Mouse (Mus musculus): Measurements from ENCODE around the gene Tmcc2. TPM values are rescaled to one million over a fixed set of nuclear protein-coding genes. Genes with fewer than 3 reads are reported as not detected.

The Tmcc2 gene
- polyA plus RNA-seq, 1 experiment from 2014 or later: 7.6 TPM

DNA sequence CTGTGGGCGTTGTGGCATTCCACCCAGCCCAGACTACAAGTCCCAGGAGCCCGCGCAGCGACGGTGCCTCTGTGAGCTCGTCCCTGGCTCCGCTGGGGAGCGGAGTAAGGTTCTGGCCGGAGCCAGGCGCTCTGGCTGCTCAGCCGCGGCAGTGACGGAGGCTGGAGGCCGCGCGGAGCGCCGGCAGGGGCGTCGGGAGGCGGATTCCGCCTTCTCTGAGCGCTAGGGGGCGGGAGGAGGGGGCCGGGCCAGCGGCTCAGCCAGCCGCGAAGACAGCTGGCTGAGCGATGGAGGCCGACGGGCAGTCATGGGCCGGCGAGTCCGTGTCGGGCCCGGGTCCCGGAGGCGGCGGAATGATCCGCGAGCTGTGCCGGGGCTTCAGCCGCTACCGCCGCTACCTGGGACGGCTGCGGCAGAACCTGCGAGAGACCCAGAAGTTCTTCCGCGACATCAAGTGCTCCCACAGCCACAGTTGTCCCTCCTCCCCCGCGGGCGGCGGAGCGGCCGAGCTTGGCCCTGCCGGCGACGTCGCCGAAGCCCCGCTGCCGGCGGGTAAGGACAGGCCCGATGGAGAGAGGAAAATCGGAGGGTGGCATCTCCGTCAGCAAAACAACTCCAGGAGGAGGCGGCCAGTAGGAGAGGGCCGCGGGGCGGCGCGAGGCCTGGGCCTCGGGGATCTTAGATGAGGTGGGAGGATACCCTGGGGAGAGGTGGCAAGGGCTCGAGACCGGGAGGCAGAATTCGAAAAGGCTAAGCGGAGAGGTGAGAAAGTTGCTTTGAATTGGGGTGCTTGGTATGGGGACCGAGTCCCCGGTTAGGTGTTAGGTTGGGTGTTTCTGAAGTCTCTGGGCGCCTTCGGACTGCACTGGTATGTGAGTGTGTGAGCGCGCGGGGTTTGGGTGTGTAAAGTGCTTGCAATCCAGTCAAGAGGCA lies 26.5 kb upstream of the Tmcc2 start, which contains the start of gene Dstyk:
Dstyk (plus strand) TSS at position 237 of the 933 bp plus-strand sequence.
- Histone ChIP-seq H3K36me3 (peaks cover 1% of the 10 kb centered on the region; the same call in 1 of the 2 replicates), H3K9me3 (replicated peaks) (no peaks in the 10 kb centered on the region), H3K27me3 (ENCODE audit: low read depth, poor library complexity, severe bottlenecking) (no peaks in the 10 kb centered on the region), H3K4me1 (peaks cover 21% of the 10 kb centered on the region), H3K27ac (peak within 1 kb of the TSS; percentile 92), H3K4me3 (peak within 1 kb of the TSS; percentile 71)
- under 1% methylated on average over 85 of the region's 85 CpGs for WGBS
- DNase-seq (ENCODE audit: low spot score): peak; percentile 92

DNA sequence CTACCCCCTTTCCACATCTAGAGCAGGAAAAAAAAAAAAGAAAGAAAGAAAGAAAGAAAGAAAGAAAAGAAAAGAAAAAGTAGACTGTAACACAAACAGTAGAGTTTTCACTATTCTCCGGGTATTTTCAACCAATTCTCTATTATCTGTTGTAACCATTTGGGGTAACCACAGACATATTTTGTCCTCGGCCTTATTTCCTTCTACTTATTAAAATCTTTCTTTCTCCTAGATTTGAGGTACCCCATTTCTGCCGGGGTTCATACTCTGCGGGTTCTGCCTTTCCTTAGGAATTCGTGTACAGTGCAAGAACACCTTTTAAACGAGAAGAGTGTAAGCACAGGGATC lies 25.8 kb upstream of the Tmcc2 start:
- Histone ChIP-seq H3K4me1 (peaks cover 21% of the 10 kb centered on the region), H3K9me3 (replicated peaks) (no peaks in the 10 kb centered on the region), H3K27ac (peak overlapping the region; percentile 92), H3K27me3 (ENCODE audit: low read depth, poor library complexity, severe bottlenecking) (no peaks in the 10 kb centered on the region), H3K4me3 (peak overlapping the region; percentile 71), H3K36me3 (no peaks in the 10 kb centered on the region)
- 30% methylated on average over 6 of the region's 6 CpGs for WGBS
- DNase-seq (ENCODE audit: low spot score): no peak

DNA sequence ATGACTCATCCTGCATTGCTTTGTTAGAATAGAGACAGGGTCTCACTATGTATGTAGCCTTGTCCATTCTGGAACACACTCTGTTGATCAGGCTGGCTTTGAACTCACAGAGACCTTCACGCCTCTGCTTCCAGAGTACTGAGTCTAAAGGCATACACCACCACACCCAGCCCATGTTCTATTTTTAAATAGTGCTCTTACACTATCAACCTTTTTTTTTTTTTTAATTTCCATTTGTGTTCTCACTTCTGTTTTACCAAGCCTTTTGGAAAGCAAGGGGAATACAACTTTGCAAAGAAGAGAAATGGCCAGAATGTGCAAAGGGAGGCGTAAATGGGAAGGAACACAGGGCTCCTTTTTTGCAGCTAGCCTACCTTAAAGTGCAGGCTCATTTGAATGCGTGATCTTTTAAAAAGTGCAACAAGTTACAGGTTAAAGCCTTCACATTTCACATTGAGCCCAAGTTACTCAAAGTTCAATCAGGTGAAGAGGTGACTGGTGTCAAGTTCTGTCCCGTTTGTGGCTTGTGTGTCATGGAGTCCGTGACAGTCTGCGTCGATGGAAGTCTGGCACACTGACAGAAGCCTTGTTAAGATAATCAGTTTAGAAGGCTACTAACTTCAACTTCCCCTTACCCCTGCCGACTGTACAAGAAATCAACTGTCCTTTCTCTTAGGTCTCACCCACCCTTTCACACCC lies 25.3 kb upstream of the Tmcc2 start:
- Histone ChIP-seq H3K27ac (no peak overlapping the region), H3K9me3 (replicated peaks) (no peaks in the 10 kb centered on the region), H3K27me3 (ENCODE audit: low read depth, poor library complexity, severe bottlenecking) (no peaks in the 10 kb centered on the region), H3K4me1 (peaks cover 21% of the 10 kb centered on the region), H3K36me3 (no peaks in the 10 kb centered on the region), H3K4me3 (no peak overlapping the region)
- DNase-seq (ENCODE audit: low spot score): no peak
- WGBS: 77% methylated on average over 8 of the region's 8 CpGs

DNA sequence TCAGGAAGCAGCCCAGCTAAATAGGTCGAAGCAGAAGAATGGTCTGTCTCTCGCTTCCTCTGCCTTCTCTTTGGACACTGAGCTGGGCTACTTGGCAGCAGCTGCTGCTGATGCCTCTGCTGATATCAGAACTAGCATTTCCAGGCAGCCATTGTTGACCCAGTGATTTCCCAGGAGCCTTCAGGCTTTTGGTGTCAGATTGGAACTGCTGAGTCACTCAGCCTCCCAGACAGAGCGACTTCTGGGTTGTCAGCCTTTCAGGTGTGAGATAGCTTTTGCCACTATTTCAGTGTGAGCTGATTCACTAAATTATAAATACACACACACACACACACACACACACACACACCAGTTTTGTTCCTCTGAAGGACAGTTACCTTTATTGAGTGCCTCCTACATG lies 19.6 kb upstream of the Tmcc2 start:
- Histone ChIP-seq H3K27ac (no peak overlapping the region), H3K36me3 (no peaks in the 10 kb centered on the region), H3K4me3 (no peak overlapping the region), H3K4me1 (no peaks in the 10 kb centered on the region), H3K9me3 (replicated peaks) (no peaks in the 10 kb centered on the region), H3K27me3 (ENCODE audit: low read depth, poor library complexity, severe bottlenecking) (no peaks in the 10 kb centered on the region)
- WGBS: 90% methylated on average over 3 of the region's 3 CpGs
- no peak for DNase-seq (ENCODE audit: low spot score)

- Histone ChIP-seq H3K4me1 (no peaks in the 10 kb centered on the region), H3K27me3 (ENCODE audit: low read depth, poor library complexity, severe bottlenecking) (no peaks in the 10 kb centered on the region), H3K36me3 (no peaks in the 10 kb centered on the region), H3K9me3 (replicated peaks) (no peaks in the 10 kb centered on the region), H3K27ac (no peak overlapping the region), H3K4me3 (no peak overlapping the region)
- WGBS: 96% methylated on average over 1 of the region's 1 CpGs
- DNase-seq (ENCODE audit: low spot score): no peak
Measured at GRCm38 (mm10) chr1:132401843-132402242, 10.8 kb upstream of the Tmcc2 start.

GRCm38 (mm10) chr1:132400538-132400937 lies 9.5 kb upstream of the Tmcc2 start:
- Histone ChIP-seq H3K9me3 (replicated peaks) (no peaks in the 10 kb centered on the region), H3K36me3 (no peaks in the 10 kb centered on the region), H3K4me1 (no peaks in the 10 kb centered on the region), H3K4me3 (no peak overlapping the region), H3K27me3 (ENCODE audit: low read depth, poor library complexity, severe bottlenecking) (no peaks in the 10 kb centered on the region), H3K27ac (no peak overlapping the region)
- no peak for DNase-seq (ENCODE audit: low spot score)
- WGBS: 58% methylated on average over 1 of the region's 1 CpGs

- no peak for DNase-seq (ENCODE audit: low spot score)
- peaks cover 6% of the 10 kb centered on the region; the same call in 1 of the 2 replicates for H3K4me1 ChIP-seq
- H3K27ac ChIP-seq: no peak overlapping the region
- H3K27me3 ChIP-seq (ENCODE audit: low read depth, poor library complexity, severe bottlenecking): no peaks in the 10 kb centered on the region
- H3K9me3 ChIP-seq (replicated peaks): no peaks in the 10 kb centered on the region
- H3K4me3 ChIP-seq: no peak overlapping the region
- H3K36me3 ChIP-seq: no peaks in the 10 kb centered on the region
- WGBS: 76% methylated on average over 2 of the region's 2 CpGs
Measured at GRCm38 (mm10) chr1:132396705-132397104, 5.6 kb upstream of the Tmcc2 start.

DNA sequence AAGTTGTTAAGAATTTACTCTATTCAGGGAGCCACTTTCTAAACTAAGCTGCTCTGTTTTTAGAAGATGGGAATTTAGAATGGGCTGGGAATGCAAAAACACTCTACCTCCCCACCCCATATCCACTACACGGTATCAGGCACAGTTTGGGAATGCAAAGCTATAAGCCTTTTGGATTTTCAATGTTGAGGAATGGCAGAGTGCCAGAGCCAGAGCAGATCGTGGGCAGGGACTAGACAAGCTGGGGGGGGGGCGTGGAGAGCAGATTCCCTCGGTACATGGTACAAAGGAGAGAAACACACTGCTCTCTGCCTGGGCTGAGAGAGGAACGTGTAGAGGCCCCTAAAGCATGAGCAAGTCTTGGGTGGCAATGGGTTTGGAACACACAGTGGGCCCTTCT lies 1.8 kb upstream of the Tmcc2 start:
- DNase-seq (ENCODE audit: low spot score): no peak
- no peaks in the 10 kb centered on the region for H3K36me3 ChIP-seq
- peaks cover 42% of the 10 kb centered on the region for H3K4me1 ChIP-seq
- H3K27ac ChIP-seq: no peak overlapping the region
- no peak overlapping the region for H3K4me3 ChIP-seq
- no peaks in the 10 kb centered on the region for H3K27me3 ChIP-seq (ENCODE audit: low read depth, poor library complexity, severe bottlenecking)
- WGBS: 87% methylated on average over 5 of the region's 5 CpGs
- no peaks in the 10 kb centered on the region for H3K9me3 ChIP-seq (replicated peaks)

GRCm38 (mm10) chr1:132391580-132392022 lies 520 bp upstream of the Tmcc2 start:
- Histone ChIP-seq H3K4me3 (peak overlapping the region; percentile 79), H3K27ac (peak overlapping the region; percentile 94), H3K27me3 (ENCODE audit: low read depth, poor library complexity, severe bottlenecking) (no peaks in the 10 kb centered on the region), H3K36me3 (peaks cover 2% of the 10 kb centered on the region; the same call in 1 of the 2 replicates), H3K4me1 (peaks cover 49% of the 10 kb centered on the region), H3K9me3 (replicated peaks) (no peaks in the 10 kb centered on the region)
- peak; percentile 83 for DNase-seq (ENCODE audit: low spot score)
- under 1% methylated on average over 54 of the region's 54 CpGs for WGBS

- H3K27me3 ChIP-seq (ENCODE audit: low read depth, poor library complexity, severe bottlenecking): no peaks in the 10 kb centered on the region
- WGBS: 23% methylated on average over 15 of the region's 15 CpGs
- H3K27ac ChIP-seq: peak overlapping the region; percentile 94
- DNase-seq (ENCODE audit: low spot score): peak; percentile 58
- no peaks in the 10 kb centered on the region for H3K9me3 ChIP-seq (replicated peaks)
- peak overlapping the region; percentile 79 for H3K4me3 ChIP-seq
- peaks cover 4% of the 10 kb centered on the region for H3K36me3 ChIP-seq
- peaks cover 64% of the 10 kb centered on the region for H3K4me1 ChIP-seq
Measured at GRCm38 (mm10) chr1:132389886-132390585, 1.0 kb downstream of the Tmcc2 start.

DNA sequence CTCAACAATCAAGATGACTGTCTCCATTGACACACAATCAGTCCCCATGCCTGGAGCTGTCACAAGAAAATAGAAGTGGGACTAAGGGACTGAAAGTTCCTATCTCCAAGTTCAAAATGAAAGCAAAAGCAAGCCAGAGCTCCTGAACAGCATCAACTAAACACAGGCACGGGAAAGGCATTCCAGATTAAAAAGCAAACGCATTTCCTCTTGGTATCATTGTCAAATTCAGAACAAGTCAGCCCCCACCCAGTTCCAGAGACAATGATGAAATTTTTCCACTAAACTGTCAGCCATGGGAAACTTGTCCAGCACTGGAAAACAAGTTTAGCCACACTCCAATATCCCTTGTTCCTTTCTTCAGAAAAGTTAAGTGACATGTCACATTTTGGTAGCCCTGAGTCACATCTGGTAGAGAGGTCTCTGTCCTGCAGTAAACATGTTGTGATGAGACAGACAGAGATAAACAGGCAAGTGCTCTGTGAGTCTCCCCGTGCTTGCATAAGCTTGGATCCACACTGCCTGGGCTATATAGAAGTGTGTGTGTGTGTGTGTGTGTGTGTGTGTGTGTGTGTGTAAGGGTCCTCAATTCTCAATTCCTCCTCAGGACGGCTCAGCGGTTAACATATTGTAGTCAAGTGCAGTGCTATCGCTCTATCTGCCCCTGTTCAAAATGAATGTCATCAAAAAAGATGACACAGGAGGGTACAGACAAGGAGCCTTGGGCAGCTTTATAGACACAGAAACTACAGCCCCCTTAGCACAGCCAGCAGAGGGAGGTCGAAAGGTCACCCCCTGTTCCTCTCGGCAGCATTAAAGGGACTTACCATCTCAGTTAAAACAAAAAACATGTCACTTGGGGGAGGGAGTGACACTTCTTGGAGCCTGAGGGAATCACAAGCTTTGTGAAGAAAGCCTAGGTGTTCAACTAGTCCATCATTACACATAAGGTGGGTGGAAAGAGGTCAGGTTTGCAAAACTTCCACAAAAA lies 2.0 kb downstream of the Tmcc2 start:
- H3K27ac ChIP-seq: peak overlapping the region; percentile 53; the same call in 1 of the 2 replicates
- H3K4me1 ChIP-seq: peaks cover 73% of the 10 kb centered on the region
- no peak for DNase-seq (ENCODE audit: low spot score)
- peak overlapping the region; percentile 79 for H3K4me3 ChIP-seq
- WGBS: 49% methylated on average over 8 of the region's 8 CpGs
- no peaks in the 10 kb centered on the region for H3K9me3 ChIP-seq (replicated peaks)
- no peaks in the 10 kb centered on the region for H3K27me3 ChIP-seq (ENCODE audit: low read depth, poor library complexity, severe bottlenecking)
- H3K36me3 ChIP-seq: peaks cover 4% of the 10 kb centered on the region

DNA sequence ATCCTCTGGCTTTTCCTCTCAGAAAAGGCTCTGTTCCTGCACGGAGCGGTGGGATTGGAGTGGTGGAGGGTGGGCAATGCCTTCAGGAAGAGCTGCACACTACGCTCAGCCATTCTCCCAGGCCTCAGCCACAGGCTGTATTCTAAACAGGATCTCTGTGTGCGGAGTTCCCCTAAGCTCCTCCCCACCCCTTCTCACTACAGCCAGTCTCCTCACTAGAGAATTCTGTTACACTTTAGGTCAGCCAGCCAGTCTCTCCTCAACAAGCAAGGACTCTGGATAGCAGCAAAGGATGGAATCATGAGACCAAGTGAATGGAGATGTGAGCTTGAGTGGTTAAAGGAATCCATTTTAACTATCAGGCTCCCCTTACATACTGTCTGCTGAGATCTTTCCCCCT lies 3.1 kb downstream of the Tmcc2 start:
- no peak overlapping the region; the same call in 1 of the 2 replicates for H3K27ac ChIP-seq
- 46% methylated on average over 4 of the region's 4 CpGs for WGBS
- no peak overlapping the region for H3K4me3 ChIP-seq
- no peak for DNase-seq (ENCODE audit: low spot score)
- H3K27me3 ChIP-seq (ENCODE audit: low read depth, poor library complexity, severe bottlenecking): no peaks in the 10 kb centered on the region
- H3K36me3 ChIP-seq: peaks cover 4% of the 10 kb centered on the region
- H3K9me3 ChIP-seq (replicated peaks): no peaks in the 10 kb centered on the region
- peaks cover 75% of the 10 kb centered on the region for H3K4me1 ChIP-seq

Measured in limb, embryonic 10.5 days (tissue).